Mouse (Mus musculus): ENCODE data around the gene Uhrf2. TPM values are rescaled to one million over a fixed set of nuclear protein-coding genes. Genes with fewer than 3 reads are reported as not detected.
"Not testable (repeated sequence)": the region's sequence is repeated elsewhere in the genome, so short reads cannot be mapped to it uniquely, and the experiment has no call there.

The Uhrf2 gene
- total RNA-seq (2021), result 10 to 100 TPM; 30.4 to 33.0 TPM

- peak; percentile 98 for DNase-seq
Observed at GRCm38 (mm10) chr19:30029894-30030635, at the start of gene Uhrf2. Uhrf2 (plus strand) TSS chr19:30030513.

- DNase-seq, result peak; percentile 40
Observed at GRCm38 (mm10) chr19:29984208-29985005, 45.9 kb upstream of the Uhrf2 start.

DNA sequence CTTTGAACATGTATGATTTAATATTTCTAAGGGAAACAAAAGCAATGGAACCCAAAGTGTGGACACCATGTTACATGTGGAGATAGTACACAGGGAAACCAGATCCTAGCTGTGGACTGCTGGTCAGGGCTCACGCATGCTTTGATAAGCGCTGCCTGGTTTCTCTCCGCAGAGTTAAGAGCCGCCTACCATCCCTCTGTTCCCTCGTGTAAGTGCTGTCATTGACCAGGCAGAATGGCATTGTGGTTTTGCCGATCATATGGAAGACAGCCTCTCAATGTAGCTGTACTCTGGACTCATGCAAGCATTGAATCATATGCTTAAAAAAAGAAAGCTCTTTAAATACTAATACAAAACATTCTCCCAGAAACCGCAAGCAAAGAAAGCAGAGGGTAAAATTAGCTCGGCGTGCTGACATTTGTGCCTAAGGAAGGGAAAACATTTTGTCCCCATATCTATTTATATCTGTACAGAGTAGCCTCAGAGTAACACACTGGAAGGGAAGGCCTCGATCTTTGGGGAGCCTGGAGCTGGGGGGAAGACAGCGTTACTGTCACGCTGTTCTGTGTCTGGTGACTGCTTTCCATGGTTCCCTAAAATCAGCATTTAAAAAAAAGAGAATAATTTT is 43.7 kb upstream of the Uhrf2 start:
- DNase-seq, result no peak

DNA sequence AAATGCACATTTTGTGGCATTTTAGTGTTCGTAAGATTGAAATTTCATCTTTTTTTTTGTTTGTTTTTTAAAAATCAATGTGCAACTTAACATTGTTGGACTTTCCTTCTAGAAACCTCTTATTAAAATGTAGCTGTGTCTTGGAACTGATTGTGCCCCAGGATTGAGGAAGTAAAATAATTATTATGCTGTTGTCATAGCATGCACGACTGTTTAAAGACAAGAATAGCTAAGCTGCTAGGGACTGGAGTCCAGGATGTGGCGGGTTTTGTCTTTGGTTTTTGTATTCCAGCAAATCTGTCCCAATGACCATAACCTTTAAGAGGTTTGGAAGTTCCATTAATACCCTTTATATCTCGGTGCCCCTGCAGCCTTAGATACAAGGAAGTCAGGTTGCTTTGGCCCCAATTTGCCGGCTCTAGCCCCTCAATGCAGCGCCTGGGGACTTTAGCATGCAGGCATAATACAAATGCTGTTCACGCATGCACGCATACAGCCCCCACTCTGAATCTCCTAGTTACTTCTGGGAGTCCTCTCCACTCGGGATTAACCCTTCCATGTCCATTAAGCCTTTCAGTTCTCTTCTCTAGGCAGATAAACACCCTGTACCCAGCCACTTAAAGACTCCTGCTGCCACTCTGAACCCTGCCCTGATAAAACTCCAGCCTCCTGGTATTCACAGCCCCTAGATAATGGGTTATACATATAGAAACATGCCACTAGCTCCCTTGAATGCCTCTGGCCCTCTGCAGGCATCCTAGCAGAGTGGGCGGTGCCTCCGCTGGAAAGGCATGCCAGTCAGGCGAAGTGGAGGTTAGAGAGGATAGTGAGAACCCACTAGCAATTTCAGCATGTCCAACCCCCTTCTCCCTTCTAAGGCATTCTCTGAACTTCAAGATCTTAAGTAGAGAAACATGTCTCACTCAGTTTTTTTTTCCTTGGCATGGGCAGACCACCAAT is 29.6 kb upstream of the Uhrf2 start:
- DNase-seq, result no peak

DNA sequence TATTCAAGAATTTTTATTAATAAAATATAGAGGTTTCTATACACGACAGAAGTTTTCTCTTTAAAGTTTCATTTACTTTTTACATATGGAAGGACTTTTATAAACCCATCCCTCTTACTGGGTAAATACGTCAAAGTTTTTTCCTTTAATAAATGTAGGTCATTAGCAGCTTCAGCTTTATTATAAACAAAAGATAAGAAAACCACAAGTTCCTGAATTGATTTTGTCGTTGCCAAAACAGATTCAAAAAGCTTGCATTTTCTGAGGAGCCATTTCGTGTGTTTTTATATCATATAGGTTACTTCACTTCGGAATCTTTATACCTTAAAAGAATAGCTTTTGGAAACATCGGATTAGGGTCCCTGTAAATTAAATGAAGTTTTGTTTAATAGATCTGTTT is 28.8 kb upstream of the Uhrf2 start:
- no peak for DNase-seq

DNA sequence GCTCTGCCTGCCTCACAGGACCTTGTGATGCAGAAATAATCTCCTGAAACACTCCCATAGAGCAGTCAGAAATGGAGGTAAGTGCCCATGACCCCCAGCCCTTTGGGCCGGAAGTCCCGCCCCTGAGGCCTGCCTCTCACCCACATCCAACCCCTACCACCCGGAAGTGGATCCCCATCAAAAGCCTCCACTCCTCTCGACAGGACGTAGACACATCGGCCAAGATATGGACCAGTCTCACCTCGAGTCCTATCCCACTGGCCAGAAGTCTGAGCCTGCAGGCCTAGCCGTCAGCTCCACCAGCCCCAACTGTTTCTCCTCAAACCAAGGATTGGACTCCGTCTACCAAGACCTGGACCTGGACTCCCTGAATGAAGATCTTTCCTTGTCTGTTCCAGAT is 26.7 kb upstream of the Uhrf2 start, which contains the start of gene Trpd52l3:
Trpd52l3 (plus strand) TSS at position 170 of the 400 bp plus-strand sequence.
- no peak for DNase-seq

DNA sequence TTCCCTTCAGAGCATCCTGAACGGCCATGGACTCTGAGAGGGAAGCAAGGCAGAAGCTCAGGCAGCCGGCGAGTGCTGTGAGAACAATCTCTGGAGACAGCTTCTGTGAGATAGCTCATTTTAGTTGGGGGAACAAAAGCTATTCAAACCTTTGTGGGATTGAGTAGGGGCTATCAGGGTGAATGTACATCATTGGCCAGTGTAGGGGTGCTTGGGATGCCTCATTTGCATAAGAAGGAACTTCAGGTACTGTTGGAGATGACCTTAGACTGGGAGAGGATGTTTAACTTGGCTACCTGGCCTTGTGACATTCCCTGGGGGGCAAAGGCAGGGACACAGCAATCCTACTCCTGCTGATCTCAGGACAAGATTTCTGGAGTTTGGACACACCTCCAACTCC is 23.9 kb upstream of the Uhrf2 start:
- DNase-seq, result no peak

GRCm38 (mm10) chr19:30010520-30011296 is 19.6 kb upstream of the Uhrf2 start:
- no peak for DNase-seq

DNA sequence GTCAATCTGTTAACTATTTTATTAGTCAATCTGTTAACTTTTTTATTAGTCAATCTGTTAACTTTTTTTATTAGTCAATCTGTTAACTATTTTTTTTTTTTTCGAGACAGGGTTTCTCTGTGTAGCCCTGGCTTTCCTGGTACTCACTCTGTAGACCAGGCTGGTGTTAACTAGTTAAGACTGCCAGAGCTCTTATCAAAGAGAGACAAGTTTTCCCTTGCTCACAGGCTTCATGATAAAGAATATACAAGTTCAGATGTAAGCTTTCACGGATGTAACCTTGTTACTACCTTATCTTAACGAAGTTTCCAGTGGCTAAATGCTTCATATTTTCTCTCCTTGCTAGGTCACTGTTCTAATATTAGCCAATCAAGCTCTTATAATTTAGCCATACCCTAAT is 16.0 kb upstream of the Uhrf2 start:
- DNase-seq, result no peak

DNA sequence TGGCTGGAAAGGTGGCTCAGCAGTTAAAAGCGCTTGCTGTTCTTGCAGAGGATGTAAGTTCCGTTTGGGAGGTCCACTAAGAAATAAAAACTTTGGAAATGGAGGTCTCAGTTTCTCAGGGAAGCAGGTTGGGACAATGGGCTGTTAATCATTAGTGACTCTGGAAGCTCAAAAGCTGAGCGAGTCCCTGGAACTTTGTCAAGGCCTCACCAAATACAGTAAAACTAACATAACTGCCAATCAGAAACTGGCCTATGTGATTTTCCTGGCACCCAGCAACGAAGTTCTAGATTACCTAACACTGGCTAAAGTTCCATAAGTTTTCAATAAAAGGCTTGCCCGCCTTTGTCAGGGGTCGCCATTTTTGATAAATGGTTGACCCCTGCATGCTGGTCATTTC is 14.2 kb upstream of the Uhrf2 start:
- no peak for DNase-seq

DNA sequence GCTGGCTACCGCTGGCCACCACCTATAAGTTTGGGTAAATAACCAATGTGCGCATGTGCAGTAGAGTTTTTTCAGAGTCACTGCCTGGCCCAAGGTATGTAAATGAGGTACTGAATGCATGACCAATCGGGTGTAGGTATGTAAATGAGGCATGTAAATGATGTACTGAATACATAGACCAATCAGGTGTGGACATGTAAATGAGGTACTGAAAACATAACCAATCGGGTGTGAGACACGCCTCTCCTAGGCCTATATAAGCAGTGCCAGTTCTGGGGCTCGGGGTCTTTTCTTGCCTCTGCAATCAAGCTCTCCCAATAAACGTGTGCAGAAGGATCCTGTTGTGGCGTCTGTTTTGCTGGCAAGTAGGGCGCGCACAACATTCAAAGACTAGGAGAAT is 6.9 kb upstream of the Uhrf2 start:
- not testable (repeated sequence) for DNase-seq

DNA sequence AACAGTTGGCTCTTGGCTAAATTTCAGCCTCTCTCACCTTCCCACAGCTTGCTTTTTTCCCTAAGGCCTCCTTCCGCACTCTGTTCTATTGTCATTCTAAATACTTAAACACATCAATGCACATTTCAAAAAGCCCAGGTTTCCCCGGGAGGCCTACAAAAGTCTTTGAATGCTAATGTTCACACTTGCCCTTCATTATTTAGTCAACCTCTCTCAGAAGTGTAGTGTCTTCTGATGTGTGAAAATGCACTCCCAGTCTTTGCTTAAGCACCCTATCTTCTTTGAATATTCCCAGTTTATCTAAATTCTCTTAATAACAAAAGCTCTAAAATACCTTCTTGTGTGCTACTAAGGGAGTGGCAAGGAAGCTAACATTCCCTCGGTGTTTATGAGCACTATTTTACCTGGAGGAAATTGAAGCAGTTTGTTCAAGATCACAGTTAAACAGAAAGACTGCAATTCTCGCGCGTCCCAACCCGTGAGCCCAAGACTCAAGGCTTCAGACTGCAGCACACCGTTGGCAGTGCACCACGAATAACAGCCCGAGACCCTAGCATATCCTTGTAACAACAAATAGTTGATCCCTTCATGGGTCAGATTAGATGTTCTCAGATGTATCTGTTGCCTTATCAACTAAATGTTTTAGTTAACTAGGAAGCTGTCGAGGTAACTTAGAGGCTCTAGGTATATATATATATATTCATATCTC is 1.2 kb upstream of the Uhrf2 start:
- DNase-seq, result no peak

GRCm38 (mm10) chr19:30030636-30031467 is 539 bp downstream of the Uhrf2 start:
- peak; percentile 18 for DNase-seq

- DNase-seq, result peak; percentile 12
Observed at GRCm38 (mm10) chr19:30031468-30031931, 1.2 kb downstream of the Uhrf2 start.

DNA sequence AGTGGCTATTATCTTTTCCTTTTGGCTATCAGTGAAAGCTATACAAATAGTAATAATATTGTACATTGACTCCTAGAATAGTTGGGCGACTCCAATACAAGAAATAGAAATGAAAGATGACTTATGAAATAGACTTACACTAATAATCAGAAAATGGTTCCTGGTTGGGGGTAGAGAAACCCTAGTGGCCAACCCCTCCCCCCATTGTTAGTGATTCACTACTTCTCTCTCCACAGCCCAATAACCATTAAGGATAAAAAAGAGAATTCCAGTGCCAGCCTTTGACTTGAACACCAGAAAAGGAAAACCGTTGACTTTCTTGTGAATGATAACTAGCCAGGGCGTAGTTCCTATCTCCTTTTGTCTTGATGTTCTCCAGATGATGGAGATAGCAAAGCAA is 1.9 kb downstream of the Uhrf2 start:
- no peak for DNase-seq

- no peak for DNase-seq
Observed at GRCm38 (mm10) chr19:30035361-30035760, 5.0 kb downstream of the Uhrf2 start.

GRCm38 (mm10) chr19:30043691-30044090 is 13.4 kb downstream of the Uhrf2 start:
- no peak for DNase-seq

GRCm38 (mm10) chr19:30044630-30045029 is 14.3 kb downstream of the Uhrf2 start:
- no peak for DNase-seq

- DNase-seq, result peak; percentile 18
Observed at GRCm38 (mm10) chr19:30045857-30046256, 15.5 kb downstream of the Uhrf2 start.

DNA sequence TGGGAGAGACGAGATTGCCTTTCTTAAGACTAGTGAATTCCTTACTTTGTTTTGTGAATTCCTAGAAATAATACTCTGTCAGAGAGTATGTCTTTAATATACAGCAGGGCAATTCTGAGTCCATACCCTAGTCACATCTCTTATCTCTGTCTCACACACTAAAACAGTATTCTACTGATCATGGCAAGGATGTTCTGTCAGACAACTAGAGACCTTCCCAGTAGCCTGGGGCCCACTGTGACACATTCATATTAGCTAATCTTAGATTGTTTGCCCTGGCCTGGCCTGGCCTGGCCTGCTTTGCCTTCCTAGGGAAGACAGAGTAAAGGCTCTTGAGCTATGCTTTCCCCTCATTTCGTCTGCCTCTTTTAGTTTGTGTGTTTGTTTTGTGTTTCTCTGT is 20.3 kb downstream of the Uhrf2 start:
- no peak for DNase-seq
